Mouse (Mus musculus): Measurements from ENCODE around the gene Ephx1. TPM values are rescaled to one million over a fixed set of nuclear protein-coding genes. Genes with fewer than 3 reads are reported as not detected.

Gene Ephx1
- polyA plus RNA-seq, 1 experiment from 2014 or later: 11.3 TPM

Other genes starting within 250 kb of the Ephx1 start
- 2,020 and 2,074 TPM in 2 replicates for gene H3f3a, start 207.0 kb downstream of the Ephx1 start, polyA plus RNA-seq (2015; fragmentation: Nextera tagmentation; extraction: Ambion mirVana)
- 20.9 and 21.5 TPM in 2 replicates for gene Sde2, start 169.8 kb downstream of the Ephx1 start, polyA plus RNA-seq (2015; fragmentation: Nextera tagmentation; extraction: Ambion mirVana)
- gene Lefty2, start 127.8 kb downstream of the Ephx1 start, polyA plus RNA-seq (2015; fragmentation: Nextera tagmentation; extraction: Ambion mirVana): not detected in 2 replicates
- 81.2 and 83.4 TPM in 2 replicates for gene Pycr2, start 116.6 kb downstream of the Ephx1 start, polyA plus RNA-seq (2015; fragmentation: Nextera tagmentation; extraction: Ambion mirVana)
- 3.5 and 3.6 TPM in 2 replicates for gene Lefty1, start 85.9 kb downstream of the Ephx1 start, polyA plus RNA-seq (2015; fragmentation: Nextera tagmentation; extraction: Ambion mirVana)
- gene Tmem63a, start 78.6 kb downstream of the Ephx1 start, polyA plus RNA-seq (2015; fragmentation: Nextera tagmentation; extraction: Ambion mirVana): 8.9 and 10.9 TPM in 2 replicates
- gene 9130409I23Rik, start 30.3 kb upstream of the Ephx1 start, polyA plus RNA-seq (2015; fragmentation: Nextera tagmentation; extraction: Ambion mirVana): 0.15 TPM in 2 replicates
- 9.3 and 10.0 TPM in 2 replicates for gene Nvl, start 123.3 kb upstream of the Ephx1 start, polyA plus RNA-seq (2015; fragmentation: Nextera tagmentation; extraction: Ambion mirVana)
- 45.5 and 51.5 TPM in 2 replicates for gene Cnih4, start 123.8 kb upstream of the Ephx1 start, polyA plus RNA-seq (2015; fragmentation: Nextera tagmentation; extraction: Ambion mirVana)
- 42.9 and 46.1 TPM in 2 replicates for gene Wdr26, start 191.1 kb upstream of the Ephx1 start, polyA plus RNA-seq (2015; fragmentation: Nextera tagmentation; extraction: Ambion mirVana)

Measured in liver, embryonic 16.5 days (tissue).